ENCODE assay signal across 8 mouse cellular contexts in the genomic region with DNA sequence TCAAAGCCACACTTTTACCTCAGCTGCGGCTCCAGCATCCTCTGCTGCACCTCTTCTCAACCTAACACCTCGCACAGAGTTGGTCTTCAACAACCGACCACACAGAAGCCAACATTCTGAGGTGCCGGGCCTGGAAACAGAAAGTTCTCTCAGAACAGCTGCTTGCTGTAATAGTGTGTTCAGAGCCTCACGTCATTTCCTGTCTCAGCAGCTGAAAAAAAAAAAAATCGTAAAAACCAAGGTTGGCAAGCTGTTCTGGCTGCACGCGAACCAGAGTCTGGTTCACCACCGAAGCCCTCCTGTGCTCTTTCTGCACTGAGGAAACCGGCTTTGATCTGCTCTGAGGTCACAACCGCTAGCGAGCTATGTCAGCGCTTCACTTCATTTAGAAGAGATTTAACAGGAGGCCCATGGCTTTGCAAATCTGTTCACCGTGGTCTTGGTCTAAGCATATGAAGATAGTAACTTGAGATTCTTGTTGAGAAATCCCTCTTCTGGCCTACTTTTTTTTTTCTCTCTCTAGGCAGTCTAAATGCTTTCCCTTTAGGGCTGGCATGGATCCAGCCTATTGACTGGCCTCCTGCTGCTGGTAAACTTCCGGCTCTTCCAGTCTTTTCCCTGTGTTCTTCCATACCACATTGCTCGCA. TPM values are rescaled to one million over a fixed set of nuclear protein-coding genes. Genes with fewer than 3 reads are reported as not detected.
DNase-seq lines count a peak whose midpoint lies in the region; ATAC-seq lines count a peak whose summit lies in the region.

No protein-coding gene starts in this region.

- no peak overlapping the region for H3K4me3 ChIP-seq in forebrain, embryonic 11.5 days (ENCODE audit: low read depth, low read length)
- peak overlapping the region; percentile 41 for H3K4me3 ChIP-seq in liver, embryonic 15.5 days (replicated peaks)

- no peaks in the 10 kb centered on the region for H3K9me3 ChIP-seq in forebrain, embryonic 11.5 days (ENCODE audit: control insufficient read depth, low read length)
- H3K9me3 ChIP-seq in liver, embryonic 15.5 days (replicated peaks), result no peaks in the 10 kb centered on the region

- peak overlapping the region; percentile 31; the same call in 1 of the 2 replicates for H3K4me2 ChIP-seq in forebrain, embryonic 11.5 days (ENCODE audit: low read depth, low read length, severe bottlenecking)
- H3K4me2 ChIP-seq in liver, embryonic 15.5 days, result peak overlapping the region; percentile 66

- peak overlapping the region; percentile 65 for H3K27ac ChIP-seq in forebrain, embryonic 11.5 days (ENCODE audit: low read depth, low read length)
- peak overlapping the region; percentile 65 for H3K27ac ChIP-seq in liver, embryonic 15.5 days (replicated peaks)

- DNase-seq in B cell, adult 2 months, result peak; percentile 75 to 76
- peak; percentile 65 for DNase-seq in adrenal gland, postnatal 14 days
- peak; percentile 54 for DNase-seq in forebrain, embryonic 11.5 days (ENCODE audit: low spot score)
- DNase-seq in heart, postnatal 10 days, result peak; percentile 59 to 69
- peak; percentile 54 to 56 for DNase-seq in kidney, postnatal 25 days
- DNase-seq in natural killer cell, adult 2 months (ENCODE audit: low spot score in 2 of 2), result peak; percentile 88 to 94
- DNase-seq in telencephalon, adult 2 months (ENCODE audit: low read depth, low spot score), result peak; percentile 62

- no peaks in the 10 kb centered on the region for H3K36me3 ChIP-seq in forebrain, embryonic 11.5 days (ENCODE audit: control insufficient read depth, insufficient read depth, low read length)
- no peaks in the 10 kb centered on the region for H3K36me3 ChIP-seq in liver, embryonic 15.5 days (replicated peaks)

- ATAC-seq in forebrain, embryonic 11.5 days (replicated peaks; ENCODE audit: low FRiP score), result peak; percentile 47; the same call in 1 of the 2 replicates
- no peak for ATAC-seq in liver, embryonic 15.5 days (ENCODE audit: insufficient read depth)

- WGBS in forebrain, embryonic 11.5 days, result 38% methylated on average over 16 of the region's 16 CpGs
- WGBS in liver, embryonic 15.5 days (ENCODE audit: insufficient replicate concordance), result 8% methylated on average over 16 of the region's 16 CpGs

- intact Hi-C loops in heart, postnatal 10 days (cut with DNase I), result loop anchor here (2.0 kb wide), 1 partner anchor 38 kb away; the partner anchor contains the start of gene Plcl2

- H3K27me3 ChIP-seq in forebrain, embryonic 11.5 days (ENCODE audit: control insufficient read depth, insufficient read depth, low read length), result no peaks in the 10 kb centered on the region
- no peaks in the 10 kb centered on the region for H3K27me3 ChIP-seq in liver, embryonic 15.5 days

- no peak overlapping the region for H3K9ac ChIP-seq in forebrain, embryonic 11.5 days (ENCODE audit: low read length)
- 0 out of 2 replicates have a peak overlapping the region, but pooled peaks have one; percentile 5 for H3K9ac ChIP-seq in liver, embryonic 15.5 days

- peaks cover 6% of the 10 kb centered on the region for H3K4me1 ChIP-seq in forebrain, embryonic 11.5 days (replicated peaks; ENCODE audit: control insufficient read depth, insufficient read depth, low read length)
- H3K4me1 ChIP-seq in liver, embryonic 15.5 days (replicated peaks), result peaks cover 8% of the 10 kb centered on the region

RNA-seq across cellular contexts. Expression of gene Plcl2, which starts 38.6 kb away (rescaled TPM):
- total RNA-seq in adrenal gland, postnatal 14 days (2021), result 53.1 and 57.6 TPM in 2 replicates
- 7.6 and 7.7 TPM in 2 replicates for polyA plus RNA-seq in forebrain, embryonic 11.5 days (2014; fragmentation: Nextera tagmentation; extraction: Ambion mirVana)
- total RNA-seq in heart, postnatal 10 days (2021), result 10 to 100 TPM; 11.0 to 11.6 TPM
- 1.6 TPM in 2 replicates for polyA plus RNA-seq in liver, embryonic 15.5 days (2015; fragmentation: Nextera tagmentation; extraction: Ambion mirVana)
